ENCODE assay signal across 9 mouse cellular contexts in genomic region chr12:108005816-108006626, GRCm38 (mm10). TPM values are rescaled to one million over a fixed set of nuclear protein-coding genes. Genes with fewer than 3 reads are reported as not detected.
DNase-seq lines count a peak whose midpoint lies in the region; ATAC-seq lines count a peak whose summit lies in the region.
"Had no signal": no experiment of that assay in that cellular context is flagged by ENCODE, and none has a peak within 500 bp of the region (broad histone marks: within the 10 kb centered on the region; RNA-seq: fewer than 3 reads in every experiment).

No protein-coding gene starts in this region.

- ATAC-seq in embryonic facial prominence, embryonic 14.5 days (ENCODE audit: low read depth), result peak; percentile 86

- 3% methylated on average over 22 of the region's 56 CpGs for WGBS in embryonic facial prominence, embryonic 14.5 days

- H3K4me3 ChIP-seq in embryonic facial prominence, embryonic 14.5 days (ENCODE audit: low read depth, low read length), result peak overlapping the region; percentile 79

- no peaks in the 10 kb centered on the region for H3K9me3 ChIP-seq in embryonic facial prominence, embryonic 14.5 days (ENCODE audit: control insufficient read depth, low read length)

- peaks cover 8% of the 10 kb centered on the region; the same call in 1 of the 2 replicates for H3K4me1 ChIP-seq in embryonic facial prominence, embryonic 14.5 days (ENCODE audit: control insufficient read depth, insufficient read depth, low read length)

- intact Hi-C loops in heart, postnatal 14 days (cut with DNase I), result no loop called here

- peak overlapping the region; percentile 78 for H3K4me2 ChIP-seq in embryonic facial prominence, embryonic 14.5 days (ENCODE audit: low read depth, low read length)

- H3K27me3 ChIP-seq in embryonic facial prominence, embryonic 14.5 days (replicated peaks; ENCODE audit: control insufficient read depth, insufficient read depth, low read length), result 0 out of 2 replicates have a peak, but pooled peaks cover 3% of the 10 kb centered on the region

- H3K9ac ChIP-seq in embryonic facial prominence, embryonic 14.5 days (ENCODE audit: low read depth, low read length), result peak overlapping the region; percentile 58

- 0 out of 2 replicates have a peak overlapping the region, but pooled peaks have one; percentile 9 for H3K27ac ChIP-seq in embryonic facial prominence, embryonic 14.5 days (replicated peaks; ENCODE audit: low read depth, low read length)

- DNase-seq in layer of hippocampus, adult 11-12 months (ENCODE audit: low spot score), result peak; percentile 82
- DNase-seq in layer of hippocampus, adult 9-10 months (ENCODE audit: low spot score), result no peak
- DNase-seq in embryonic facial prominence, embryonic 14.5 days (ENCODE audit: low spot score), result peak; percentile 95
- peak; percentile 55 to 62 for DNase-seq in heart, postnatal 14 days
- DNase-seq in layer of hippocampus, adult 18-20 months (ENCODE audit: low spot score in 2 of 2), result peak; percentile 82 to 86
- DNase-seq in lung, postnatal 10 days, result peak; percentile 67
- peak; percentile 90 to 91 for DNase-seq in right cerebral cortex, postnatal 10 days (ENCODE audit: low spot score in 2 of 2)
- no peak for DNase-seq in MN1 (ENCODE audit: low spot score)

- no peaks in the 10 kb centered on the region for H3K36me3 ChIP-seq in embryonic facial prominence, embryonic 14.5 days (ENCODE audit: control insufficient read depth, insufficient read depth, low read length)

RNA-seq across cellular contexts. Expression of gene Bcl11b, which starts 2.6 kb away (rescaled TPM):
- 16.5 and 20.7 TPM in 2 replicates for polyA plus RNA-seq in embryonic facial prominence, embryonic 14.5 days (2014; fragmentation: Nextera tagmentation; extraction: Ambion mirVana)
- 1 to 10 TPM; 1.2 to 8.6 TPM for total RNA-seq in heart, postnatal 14 days (2021)
- 100 to 1,000 TPM; 143 to 144 TPM for total RNA-seq in layer of hippocampus, adult 18-20 months (2021)
- total RNA-seq: MEL had no signal

Comparison
In these comparisons a context has a peak if more than half of its experiments do, and no peak if none do; other contexts are left out.
1. DNase-seq: peak in layer of hippocampus, adult 11-12 months (single experiment), embryonic facial prominence, embryonic 14.5 days (single experiment), heart, postnatal 14 days (2 of 2), layer of hippocampus, adult 18-20 months (2 of 2), lung, postnatal 10 days (single experiment) and right cerebral cortex, postnatal 10 days (2 of 2); none in layer of hippocampus, adult 9-10 months (single experiment) and MN1 (single experiment).
2. RNA of gene Bcl11b, which starts 2.6 kb away (total RNA-seq): 143 to 144 TPM in layer of hippocampus, adult 18-20 months; 1.2 to 8.6 TPM in heart, postnatal 14 days; every median in the first group is over 10 times any median in the second.